Mouse (Mus musculus): ENCODE results near the gene Wbp2nl. TPM values are rescaled to one million over a fixed set of nuclear protein-coding genes. Genes with fewer than 3 reads are reported as not detected.

Gene Wbp2nl
- polyA plus RNA-seq, 1 experiment from 2014 or later = not detected

DNA sequence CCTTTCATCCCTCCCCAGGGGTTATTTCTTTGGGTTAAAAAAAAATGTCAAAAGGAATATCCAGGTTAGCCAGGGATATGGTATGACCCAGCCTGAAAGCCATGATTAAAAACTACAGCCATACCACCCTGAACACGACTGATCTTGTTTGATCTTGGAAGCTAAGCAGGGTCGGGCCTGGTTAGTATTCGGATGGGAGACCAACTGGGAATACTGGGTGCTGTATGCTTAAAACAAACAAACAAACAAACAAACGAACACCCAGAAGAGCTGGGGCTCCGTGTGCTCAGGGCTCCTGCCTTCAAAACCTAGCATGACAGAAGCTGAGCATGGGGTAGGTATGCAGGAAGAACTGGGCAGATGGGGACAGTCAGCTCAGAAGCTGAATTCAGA, 43.8 kb downstream of the Wbp2nl start:
- 38% methylated on average over 5 of the region's 5 CpGs for WGBS (ENCODE audit: insufficient replicate concordance)
- Histone ChIP-seq H3K9me3 (replicated peaks; ENCODE audit: control insufficient read depth, low read length) (no peaks in the 10 kb centered on the region), H3K4me3 (ENCODE audit: low read depth, low read length) (peak overlapping the region; percentile 69), H3K4me2 (ENCODE audit: low read depth, low read length) (peak overlapping the region; percentile 94), H3K9ac (ENCODE audit: low read depth, low read length) (peak overlapping the region; percentile 96), H3K4me1 (ENCODE audit: control insufficient read depth, low read depth, low read length) (peaks cover 75% of the 10 kb centered on the region), H3K27ac (ENCODE audit: low read length) (peak overlapping the region; percentile 100), H3K27me3 (ENCODE audit: control insufficient read depth, insufficient read depth, low read depth, low read length) (no peaks in the 10 kb centered on the region), H3K36me3 (ENCODE audit: control insufficient read depth, insufficient read depth) (peaks cover 11% of the 10 kb centered on the region)
- ATAC-seq (ENCODE audit: low read depth) = no peak

DNA sequence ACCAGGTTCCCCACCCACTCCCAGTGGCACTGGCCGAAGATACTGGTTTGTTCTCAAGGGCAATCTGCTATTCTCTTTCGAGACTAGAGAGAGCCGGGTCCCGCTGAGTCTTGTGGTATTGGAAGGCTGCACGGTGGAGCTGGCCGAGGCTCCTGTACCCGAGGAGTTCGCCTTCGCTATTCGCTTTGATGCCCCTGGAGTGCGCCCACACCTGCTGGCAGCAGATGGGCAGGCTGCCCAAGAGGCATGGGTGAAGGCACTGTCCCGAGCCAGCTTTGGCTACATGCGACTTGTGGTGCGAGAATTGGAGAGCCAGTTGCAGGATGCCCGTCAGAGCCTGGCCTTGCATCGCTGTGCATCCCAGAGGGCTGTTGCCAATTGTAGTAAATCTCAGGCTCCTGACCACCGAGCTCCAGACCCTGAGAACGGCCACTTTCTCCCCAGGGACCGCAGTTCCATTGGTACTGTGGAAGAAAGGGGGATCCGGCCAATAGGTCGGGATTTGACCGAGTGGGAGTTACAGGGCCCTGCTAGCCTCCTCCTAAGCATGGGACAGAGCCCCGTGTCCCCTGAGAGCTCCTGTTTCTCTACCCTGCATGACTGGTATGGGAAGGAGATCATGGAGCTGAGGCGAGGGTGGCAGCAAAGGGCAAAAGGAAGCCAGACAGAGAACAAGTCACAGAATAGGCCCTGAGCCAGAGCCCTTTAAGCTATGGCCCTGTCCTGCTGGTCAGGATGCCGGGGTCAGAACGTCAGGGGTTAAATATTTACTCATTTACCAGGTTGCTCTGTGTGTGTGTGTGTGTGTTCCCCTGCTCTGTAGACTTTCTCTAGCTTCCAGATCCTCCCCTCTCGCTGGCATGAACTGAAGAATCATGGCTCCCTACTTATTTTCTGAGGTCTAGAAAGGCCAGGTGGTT, 44.9 kb downstream of the Wbp2nl start:
- H3K9me3 ChIP-seq (replicated peaks; ENCODE audit: control insufficient read depth, low read length) = no peaks in the 10 kb centered on the region
- no peaks in the 10 kb centered on the region for H3K27me3 ChIP-seq (ENCODE audit: control insufficient read depth, insufficient read depth, low read depth, low read length)
- H3K27ac ChIP-seq (ENCODE audit: low read length) = peak overlapping the region; percentile 100
- H3K4me1 ChIP-seq (ENCODE audit: control insufficient read depth, low read depth, low read length) = peaks cover 80% of the 10 kb centered on the region
- peak overlapping the region; percentile 96 for H3K9ac ChIP-seq (ENCODE audit: low read depth, low read length)
- ATAC-seq (ENCODE audit: low read depth) = no peak
- peak overlapping the region; percentile 94 for H3K4me2 ChIP-seq (ENCODE audit: low read depth, low read length)
- peaks cover 20% of the 10 kb centered on the region for H3K36me3 ChIP-seq (ENCODE audit: control insufficient read depth, insufficient read depth)
- WGBS (ENCODE audit: insufficient replicate concordance) = 82% methylated on average over 27 of the region's 27 CpGs
- peak overlapping the region; percentile 69 for H3K4me3 ChIP-seq (ENCODE audit: low read depth, low read length)

DNA sequence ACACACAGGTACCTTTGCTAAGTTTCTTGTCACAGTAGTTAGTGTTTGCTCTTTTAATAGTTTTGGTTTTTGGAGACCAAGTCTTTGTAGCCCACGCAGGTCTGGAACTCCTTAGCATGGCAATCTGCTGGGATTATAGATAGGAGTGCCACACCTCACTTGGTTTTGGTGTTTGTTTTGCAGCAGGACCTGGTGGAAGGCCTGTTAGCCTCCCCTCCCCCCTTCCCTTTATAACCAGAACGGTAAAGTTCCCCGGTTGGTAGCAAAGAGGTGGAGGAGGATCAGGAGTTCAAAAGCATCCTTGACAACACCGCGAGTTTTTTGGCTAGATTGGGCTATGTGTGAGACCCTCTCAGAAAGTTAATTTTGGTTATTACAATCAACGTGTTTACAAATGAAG, 46.2 kb downstream of the Wbp2nl start:
- peaks cover 33% of the 10 kb centered on the region for H3K36me3 ChIP-seq (ENCODE audit: control insufficient read depth, insufficient read depth)
- H3K4me3 ChIP-seq (ENCODE audit: low read depth, low read length) = peak overlapping the region; percentile 38
- H3K9ac ChIP-seq (ENCODE audit: low read depth, low read length) = peak overlapping the region; percentile 96
- peak overlapping the region; percentile 94 for H3K4me2 ChIP-seq (ENCODE audit: low read depth, low read length)
- no peak for ATAC-seq (ENCODE audit: low read depth)
- no peaks in the 10 kb centered on the region for H3K27me3 ChIP-seq (ENCODE audit: control insufficient read depth, insufficient read depth, low read depth, low read length)
- H3K27ac ChIP-seq (ENCODE audit: low read length) = peak overlapping the region; percentile 100
- H3K9me3 ChIP-seq (replicated peaks; ENCODE audit: control insufficient read depth, low read length) = no peaks in the 10 kb centered on the region
- WGBS (ENCODE audit: insufficient replicate concordance) = 52% methylated on average over 6 of the region's 6 CpGs
- H3K4me1 ChIP-seq (ENCODE audit: control insufficient read depth, low read depth, low read length) = peaks cover 78% of the 10 kb centered on the region

DNA sequence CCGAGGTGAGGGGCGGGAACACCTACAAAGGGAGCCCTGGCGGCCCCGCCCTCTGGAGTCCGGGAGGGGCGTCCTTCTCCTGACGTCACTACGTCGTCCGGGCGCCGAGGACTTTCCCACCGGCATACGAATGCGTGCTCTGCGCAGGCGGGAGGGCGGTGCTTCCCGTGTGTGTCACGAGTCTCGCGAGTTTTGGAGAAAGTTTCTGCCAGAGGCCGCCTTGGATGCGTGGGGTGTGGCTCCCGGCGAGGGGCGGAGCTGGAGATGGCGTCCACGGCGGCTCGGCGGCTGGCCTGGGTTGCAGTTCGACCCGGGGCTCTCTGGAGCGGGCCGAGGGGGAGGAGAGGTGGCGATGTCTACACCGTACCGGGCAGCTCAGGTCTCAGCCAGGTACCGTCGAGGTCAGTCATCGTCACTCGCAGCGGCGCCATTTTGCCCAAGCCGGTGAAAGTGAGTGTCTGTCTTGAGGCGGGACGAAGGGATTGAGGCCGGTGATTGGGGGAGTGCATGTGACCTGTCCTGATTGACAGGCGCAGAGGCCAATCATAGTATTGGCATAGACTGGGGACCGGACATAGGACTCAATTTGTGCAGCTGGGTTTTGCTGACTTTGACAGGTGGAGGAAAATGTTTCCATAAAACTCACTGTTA, 47.2 kb downstream of the Wbp2nl start:
- Histone ChIP-seq H3K9ac (ENCODE audit: low read depth, low read length) (peak overlapping the region; percentile 87), H3K36me3 (ENCODE audit: control insufficient read depth, insufficient read depth) (peaks cover 42% of the 10 kb centered on the region), H3K27ac (ENCODE audit: low read length) (peak overlapping the region; percentile 96), H3K4me2 (ENCODE audit: low read depth, low read length) (peak overlapping the region; percentile 74), H3K4me3 (ENCODE audit: low read depth, low read length) (peak overlapping the region; percentile 85), H3K27me3 (ENCODE audit: control insufficient read depth, insufficient read depth, low read depth, low read length) (no peaks in the 10 kb centered on the region), H3K4me1 (ENCODE audit: control insufficient read depth, low read depth, low read length) (peaks cover 77% of the 10 kb centered on the region), H3K9me3 (replicated peaks; ENCODE audit: control insufficient read depth, low read length) (no peaks in the 10 kb centered on the region)
- WGBS (ENCODE audit: insufficient replicate concordance) = 0% methylated on average over 51 of the region's 51 CpGs
- ATAC-seq (ENCODE audit: low read depth) = peak; percentile 85

DNA sequence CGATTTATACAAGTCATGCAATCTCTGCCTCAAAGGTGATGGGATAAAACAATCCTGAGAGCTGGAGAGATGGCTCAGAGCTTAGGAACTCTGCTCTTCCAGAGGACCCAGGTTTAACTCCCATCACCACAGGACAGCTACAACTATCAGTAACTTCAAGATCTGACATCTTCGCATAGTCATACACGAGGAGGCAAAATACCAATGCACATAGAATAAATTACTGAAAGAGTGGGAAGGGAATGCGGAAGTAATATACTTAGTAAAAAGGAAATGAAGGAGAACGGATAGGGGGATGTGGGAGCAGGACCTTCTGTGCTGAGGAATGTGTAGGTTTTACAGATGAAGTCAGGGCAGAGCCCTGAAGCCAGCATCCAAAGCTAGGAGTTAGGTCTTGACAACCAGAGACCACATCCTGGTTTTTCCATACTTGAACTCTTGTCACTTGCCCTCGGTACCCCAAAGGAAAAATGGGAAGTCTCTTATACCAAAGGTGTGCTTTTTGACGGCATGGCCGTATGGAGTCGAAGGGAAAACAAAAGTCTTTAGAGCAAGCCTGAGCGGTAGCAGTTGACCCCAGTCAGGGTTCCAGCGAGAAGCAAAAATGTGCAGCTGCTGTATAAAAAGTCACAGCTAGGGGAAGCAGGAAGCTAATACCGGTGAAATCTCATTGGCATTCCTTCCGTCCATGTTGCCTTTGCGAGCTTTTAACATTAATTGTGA, 48.0 kb downstream of the Wbp2nl start:
- Histone ChIP-seq H3K9ac (ENCODE audit: low read depth, low read length) (peak overlapping the region; percentile 87), H3K9me3 (replicated peaks; ENCODE audit: control insufficient read depth, low read length) (no peaks in the 10 kb centered on the region), H3K36me3 (ENCODE audit: control insufficient read depth, insufficient read depth) (peaks cover 42% of the 10 kb centered on the region), H3K4me2 (ENCODE audit: low read depth, low read length) (peak overlapping the region; percentile 74), H3K4me3 (ENCODE audit: low read depth, low read length) (peak overlapping the region; percentile 85), H3K27ac (ENCODE audit: low read length) (peak overlapping the region; percentile 96), H3K27me3 (ENCODE audit: control insufficient read depth, insufficient read depth, low read depth, low read length) (no peaks in the 10 kb centered on the region), H3K4me1 (ENCODE audit: control insufficient read depth, low read depth, low read length) (peaks cover 81% of the 10 kb centered on the region)
- no peak for ATAC-seq (ENCODE audit: low read depth)
- WGBS (ENCODE audit: insufficient replicate concordance) = 34% methylated on average over 14 of the region's 14 CpGs

DNA sequence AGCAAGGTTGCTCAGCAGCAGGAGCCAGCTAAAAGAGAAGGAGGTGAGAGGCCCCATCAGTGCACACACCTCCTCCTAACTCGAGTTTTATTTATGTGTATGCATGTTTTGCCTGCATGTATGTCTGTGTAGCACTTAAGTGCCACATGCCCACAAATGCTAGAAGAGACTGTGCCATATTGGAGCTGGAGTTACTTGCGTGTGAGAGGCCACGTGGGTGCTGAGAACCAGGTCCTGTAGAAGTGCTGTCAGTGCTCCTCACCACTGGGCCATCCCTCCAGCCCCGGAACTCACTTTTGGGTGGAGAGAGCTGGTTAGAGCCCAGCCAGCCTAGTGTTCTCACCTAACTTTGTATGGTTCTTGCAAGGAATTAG, 48.5 kb downstream of the Wbp2nl start:
- H3K9me3 ChIP-seq (replicated peaks; ENCODE audit: control insufficient read depth, low read length) = no peaks in the 10 kb centered on the region
- peak overlapping the region; percentile 74 for H3K4me2 ChIP-seq (ENCODE audit: low read depth, low read length)
- no peaks in the 10 kb centered on the region for H3K27me3 ChIP-seq (ENCODE audit: control insufficient read depth, insufficient read depth, low read depth, low read length)
- 56% methylated on average over 4 of the region's 4 CpGs for WGBS (ENCODE audit: insufficient replicate concordance)
- peak overlapping the region; percentile 85 for H3K4me3 ChIP-seq (ENCODE audit: low read depth, low read length)
- peaks cover 81% of the 10 kb centered on the region for H3K4me1 ChIP-seq (ENCODE audit: control insufficient read depth, low read depth, low read length)
- peaks cover 42% of the 10 kb centered on the region for H3K36me3 ChIP-seq (ENCODE audit: control insufficient read depth, insufficient read depth)
- no peak for ATAC-seq (ENCODE audit: low read depth)
- peak overlapping the region; percentile 87 for H3K9ac ChIP-seq (ENCODE audit: low read depth, low read length)
- H3K27ac ChIP-seq (ENCODE audit: low read length) = peak overlapping the region; percentile 96

DNA sequence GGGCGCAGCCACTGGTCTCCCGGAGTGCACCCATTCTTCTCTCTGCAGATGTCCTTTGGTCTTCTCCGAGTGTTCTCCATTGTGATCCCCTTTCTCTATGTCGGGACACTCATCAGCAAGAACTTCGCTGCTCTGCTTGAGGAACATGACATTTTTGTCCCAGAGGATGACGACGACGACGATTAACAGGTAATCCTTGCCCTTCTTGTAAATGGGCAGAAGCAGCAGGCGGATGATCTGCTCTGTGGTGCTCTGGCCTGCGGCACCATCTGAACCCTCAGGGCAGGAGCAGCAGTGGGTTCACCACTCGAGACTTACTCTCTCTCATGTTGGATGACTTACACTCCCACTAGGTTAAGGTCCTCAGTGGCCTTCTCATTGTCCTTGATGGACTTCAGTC, 49.1 kb downstream of the Wbp2nl start:
- no peaks in the 10 kb centered on the region for H3K9me3 ChIP-seq (replicated peaks; ENCODE audit: control insufficient read depth, low read length)
- no peak overlapping the region for H3K9ac ChIP-seq (ENCODE audit: low read depth, low read length)
- peaks cover 42% of the 10 kb centered on the region for H3K36me3 ChIP-seq (ENCODE audit: control insufficient read depth, insufficient read depth)
- WGBS (ENCODE audit: insufficient replicate concordance) = 90% methylated on average over 12 of the region's 12 CpGs
- no peak overlapping the region for H3K4me3 ChIP-seq (ENCODE audit: low read depth, low read length)
- H3K27ac ChIP-seq (ENCODE audit: low read length) = peak overlapping the region; percentile 19; the same call in 1 of the 2 replicates
- ATAC-seq (ENCODE audit: low read depth) = no peak
- peak overlapping the region; percentile 74; the same call in 1 of the 2 replicates for H3K4me2 ChIP-seq (ENCODE audit: low read depth, low read length)
- no peaks in the 10 kb centered on the region for H3K27me3 ChIP-seq (ENCODE audit: control insufficient read depth, insufficient read depth, low read depth, low read length)
- peaks cover 83% of the 10 kb centered on the region for H3K4me1 ChIP-seq (ENCODE audit: control insufficient read depth, low read depth, low read length)

DNA sequence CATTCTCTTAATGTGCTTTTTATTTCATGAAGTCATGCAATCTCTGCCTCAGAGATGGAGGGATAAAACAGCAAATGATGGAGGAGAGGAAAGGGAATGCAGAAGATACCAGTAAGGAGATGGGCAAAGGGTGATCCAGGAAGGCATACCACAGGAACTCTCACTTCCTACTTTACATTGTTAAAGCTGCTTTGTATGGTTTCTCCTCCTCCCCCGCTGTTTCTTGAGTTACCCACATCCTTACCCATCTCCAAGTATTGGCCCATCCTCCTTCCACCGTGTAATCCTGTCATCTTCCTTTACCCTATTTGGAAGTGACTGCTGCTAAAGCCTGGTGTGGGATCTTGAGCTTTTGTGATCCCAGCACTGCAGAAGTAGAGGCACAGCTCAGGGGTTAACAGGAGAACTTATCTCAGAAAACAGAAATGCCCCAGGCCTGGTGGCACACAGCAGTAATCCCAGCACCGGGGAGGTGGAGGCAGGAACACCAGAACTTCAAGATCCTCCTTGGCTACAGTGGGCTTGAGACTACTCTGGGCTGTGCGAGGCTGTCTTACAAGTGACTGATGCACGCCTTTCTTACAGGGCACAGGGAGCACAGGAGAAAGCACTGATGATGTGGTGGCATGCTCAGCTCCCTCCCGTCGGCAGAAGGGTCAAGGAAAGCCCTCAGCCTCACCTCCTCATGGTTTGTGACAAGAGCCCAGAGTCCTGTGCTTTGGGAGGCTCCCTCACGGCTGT, 49.7 kb downstream of the Wbp2nl start:
- Histone ChIP-seq H3K4me3 (ENCODE audit: low read depth, low read length) (no peak overlapping the region), H3K36me3 (ENCODE audit: control insufficient read depth, insufficient read depth) (peaks cover 39% of the 10 kb centered on the region), H3K4me1 (ENCODE audit: control insufficient read depth, low read depth, low read length) (peaks cover 83% of the 10 kb centered on the region), H3K4me2 (ENCODE audit: low read depth, low read length) (no peak overlapping the region), H3K9ac (ENCODE audit: low read depth, low read length) (no peak overlapping the region), H3K27ac (ENCODE audit: low read length) (peak overlapping the region; percentile 36), H3K27me3 (ENCODE audit: control insufficient read depth, insufficient read depth, low read depth, low read length) (no peaks in the 10 kb centered on the region), H3K9me3 (replicated peaks; ENCODE audit: control insufficient read depth, low read length) (no peaks in the 10 kb centered on the region)
- 71% methylated on average over 8 of the region's 8 CpGs for WGBS (ENCODE audit: insufficient replicate concordance)
- no peak for ATAC-seq (ENCODE audit: low read depth)

All from liver, embryonic 16.5 days (tissue).